Mouse (Mus musculus) midbrain, postnatal 0 days (tissue): ENCODE results near the gene Usp18. TPM values are rescaled to one million over a fixed set of nuclear protein-coding genes. Genes with fewer than 3 reads are reported as not detected.

ENCODE experiments used
- ATAC-seq: fragments of 200-750 bp; cut with Nextera tagmentation; 2 replicates; pipeline ENCODE4 v1.8.0; 2017; ENCODE audit warnings: moderate number of reproducible peaks, mild to moderate bottlenecking, moderate TSS enrichment, moderate library complexity; ENCODE audit not compliant: low FRiP score
- DNase-seq: peaks from one replicate; pipeline ENCODE4 v3.0.0-alpha.2; 2015; ENCODE audit warnings: low spot score
- H3K27ac ChIP-seq: fragments of 300-500 bp; sonication (generic); 2 replicates; pipeline ENCODE4 v1.5.1; 2014; ENCODE audit warnings: low read depth, mild to moderate bottlenecking, low read length, mixed read lengths
- H3K27me3 ChIP-seq: fragments of 300-500 bp; sonication (generic); 2 replicates; pipeline ENCODE4 v1.6.1; 2014; ENCODE audit warnings: low read length, control low read depth, mixed read lengths; ENCODE audit not compliant: insufficient read depth
- H3K36me3 ChIP-seq: fragments of 300-500 bp; sonication (generic); 2 replicates; pipeline ENCODE4 v1.6.1; 2014; ENCODE audit warnings: low read length, control low read depth, mixed read lengths; ENCODE audit not compliant: insufficient read depth
- H3K4me1 ChIP-seq: fragments of 300-500 bp; sonication (generic); 2 replicates; pipeline ENCODE4 v1.6.1; 2014; ENCODE audit warnings: mild to moderate bottlenecking, control low read depth, antibody characterized with exemption, low read length, mixed read lengths; ENCODE audit not compliant: insufficient read depth
- H3K4me2 ChIP-seq: fragments of 300-500 bp; sonication (generic); 2 replicates; pipeline ENCODE4 v1.6.1; 2014; ENCODE audit warnings: low read depth, mild to moderate bottlenecking, low read length, mixed read lengths; ENCODE audit not compliant: poor library complexity, severe bottlenecking
- H3K4me3 ChIP-seq: fragments of 300-500 bp; sonication (generic); 2 replicates; pipeline ENCODE4 v1.5.1; 2014; ENCODE audit warnings: low read depth, mild to moderate bottlenecking, low read length, moderate library complexity
- H3K9ac ChIP-seq: fragments of 300-500 bp; sonication (generic); replicated peaks from 2 replicates; pipeline ENCODE4 v1.6.1; 2014; ENCODE audit warnings: mild to moderate bottlenecking, low read length, moderate library complexity, mixed read lengths; ENCODE audit not compliant: poor library complexity, severe bottlenecking
- H3K9me3 ChIP-seq: fragments of 300-500 bp; sonication (generic); 2 replicates; pipeline ENCODE4 v1.6.1; 2016; ENCODE audit warnings: low read length, control low read depth
- CTCF ChIP-seq: IDR thresholded peaks from 2 replicates; pipeline ENCODE4 v1.5.1; 2016; ENCODE audit warnings: antibody characterized with exemption, mild to moderate bottlenecking
- WGBS: fragments of 180-500 bp; shearing (Covaris S2); extraction: QIAGEN DNeasy Blood & Tissue Kit; methylation state at CpG from one replicate; pipeline ENCODE4 v1.1.7; 2014; 5-methylcytosine and 5-hydroxymethylcytosine counted together
- polyA plus RNA-seq: library from polyadenylated mRNA; unstranded; fragments of >200 nt; fragmentation: Nextera tagmentation; extraction: Ambion mirVana; gene quantifications from 2 replicates; pipeline ENCODE4 v1.2.1, GENCODE M21; 2015
- total RNA-seq: library from RNA; depleted of rRNA; stranded (reverse); fragments of >200 nt; gene quantifications from 2 replicates; pipeline ENCODE4 v1.2.3, GENCODE M21; 2014

Usp18 gene
- total and polyA plus RNA-seq, 2 experiments from 2014 or later: 1.1 to 2.0 TPM

DNA sequence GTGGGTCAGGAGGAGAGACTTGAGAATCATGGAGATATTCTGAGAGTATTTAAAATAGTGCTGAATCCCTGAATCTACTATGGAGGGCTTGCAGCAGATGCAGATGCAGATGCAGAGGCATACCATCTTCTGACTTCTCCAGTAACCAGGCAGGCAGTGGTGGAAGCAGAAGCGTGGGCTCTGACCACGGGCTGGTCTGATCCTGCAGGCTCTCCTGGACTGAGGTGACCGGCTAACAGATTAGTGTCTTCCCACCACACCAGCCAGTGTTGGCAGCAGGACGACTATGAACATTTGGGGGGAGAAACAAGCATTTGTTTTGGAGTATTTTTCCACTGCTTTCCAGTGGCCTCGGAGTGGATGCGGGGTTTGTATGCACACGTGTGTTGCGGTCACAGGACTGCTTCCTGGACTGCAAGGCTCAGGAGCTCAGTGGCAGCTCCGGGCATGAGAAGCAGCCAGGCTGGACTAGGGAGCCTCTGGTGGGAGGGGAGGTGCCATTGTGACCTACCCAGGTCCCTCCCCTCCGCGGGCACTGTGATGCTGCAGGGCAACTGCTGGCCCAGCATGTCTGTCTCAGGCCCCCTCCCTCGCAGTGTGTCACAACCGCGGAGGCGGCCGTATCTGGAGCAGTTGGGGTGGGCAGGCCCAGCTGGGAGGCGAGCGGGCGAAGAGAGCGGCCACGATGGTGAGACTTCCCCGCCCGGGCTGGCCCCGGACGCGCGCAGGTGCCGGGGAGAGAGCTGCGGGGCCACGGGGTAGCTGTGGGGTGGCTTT lies 35.4 kb upstream of the Usp18 start, which contains the start of gene Tuba8:
Gene Tuba8 (plus strand): TSS at position 548 of the 777 bp plus-strand sequence.
- ATAC-seq (peak; percentile 80), DNase-seq (peak; percentile 18)
- H3K4me3 ChIP-seq: peak within 1 kb of the TSS; percentile 56
- no peaks in the 10 kb centered on the region for H3K36me3 ChIP-seq
- peaks cover 6% of the 10 kb centered on the region; the same call in 1 of the 2 replicates for H3K27me3 ChIP-seq
- no peak within 1 kb of the TSS for H3K27ac ChIP-seq
- no peak for TF ChIP-seq CTCF
- peak within 1 kb of the TSS; percentile 62 for H3K9ac ChIP-seq
- 3% methylated on average over 30 of the region's 30 CpGs for WGBS
- H3K4me1 ChIP-seq: no peaks in the 10 kb centered on the region; the same call in 1 of the 2 replicates
- H3K4me2 ChIP-seq: peak within 1 kb of the TSS; percentile 99
- H3K9me3 ChIP-seq: no peaks in the 10 kb centered on the region

DNA sequence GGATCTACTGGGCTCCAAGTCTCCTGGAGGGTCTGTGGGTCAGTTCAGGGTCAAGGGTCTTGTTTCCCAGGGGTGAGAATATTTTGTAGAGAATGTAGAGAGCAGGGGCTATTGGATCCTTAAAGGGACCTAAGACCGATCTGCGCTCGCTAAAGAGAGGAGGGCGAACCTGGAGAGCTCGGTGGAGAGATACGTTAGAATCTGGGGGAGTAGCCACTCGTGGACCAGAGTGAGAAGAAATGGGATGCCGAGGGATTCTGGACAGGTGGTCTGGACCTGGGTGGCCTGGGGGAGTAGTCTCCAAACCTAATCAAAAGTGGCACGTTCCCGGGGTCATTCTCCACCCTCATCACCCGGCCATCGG lies 34.8 kb upstream of the Usp18 start:
- H3K4me3 ChIP-seq: peak overlapping the region; percentile 56
- H3K9me3 ChIP-seq: no peaks in the 10 kb centered on the region
- peaks cover 6% of the 10 kb centered on the region; the same call in 1 of the 2 replicates for H3K27me3 ChIP-seq
- peak overlapping the region; percentile 99 for H3K4me2 ChIP-seq
- no peak for TF ChIP-seq CTCF
- H3K9ac ChIP-seq: peak overlapping the region; percentile 62
- 3% methylated on average over 12 of the region's 12 CpGs for WGBS
- H3K36me3 ChIP-seq: no peaks in the 10 kb centered on the region
- ATAC-seq (peak; percentile 42), DNase-seq (no peak)
- no peak overlapping the region for H3K27ac ChIP-seq
- H3K4me1 ChIP-seq: no peaks in the 10 kb centered on the region; the same call in 1 of the 2 replicates

DNA sequence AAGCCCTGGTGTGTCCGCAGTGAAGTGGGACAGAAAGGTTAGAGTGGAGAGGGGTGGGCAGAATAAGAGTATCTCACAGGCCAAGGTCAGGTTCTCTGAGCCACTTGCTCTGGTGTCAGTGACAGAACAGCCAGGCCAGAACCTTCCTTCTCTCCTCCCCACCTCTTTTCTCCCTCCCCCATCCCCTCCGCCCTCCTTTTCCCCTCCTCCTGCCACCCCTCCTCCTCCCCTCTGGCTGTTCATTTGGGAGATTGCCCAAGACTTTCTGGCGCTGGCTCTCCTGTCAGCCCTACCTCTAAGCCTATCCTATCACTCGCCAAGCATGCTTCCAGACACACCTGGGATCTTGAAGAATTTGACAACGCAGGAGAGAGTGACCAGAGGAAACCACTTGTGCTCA lies 34.0 kb upstream of the Usp18 start:
- 18% methylated on average over 5 of the region's 5 CpGs for WGBS
- Histone ChIP-seq H3K9ac (no peak overlapping the region), H3K36me3 (no peaks in the 10 kb centered on the region), H3K27ac (no peak overlapping the region), H3K4me1 (no peaks in the 10 kb centered on the region; the same call in 1 of the 2 replicates), H3K9me3 (no peaks in the 10 kb centered on the region), H3K4me2 (peak overlapping the region; percentile 99; the same call in 1 of the 2 replicates), H3K4me3 (peak overlapping the region; percentile 56; the same call in 1 of the 2 replicates), H3K27me3 (peaks cover 6% of the 10 kb centered on the region; the same call in 1 of the 2 replicates)
- no peak for TF ChIP-seq CTCF
- DNase-seq (peak; percentile 17), ATAC-seq (no peak)

DNA sequence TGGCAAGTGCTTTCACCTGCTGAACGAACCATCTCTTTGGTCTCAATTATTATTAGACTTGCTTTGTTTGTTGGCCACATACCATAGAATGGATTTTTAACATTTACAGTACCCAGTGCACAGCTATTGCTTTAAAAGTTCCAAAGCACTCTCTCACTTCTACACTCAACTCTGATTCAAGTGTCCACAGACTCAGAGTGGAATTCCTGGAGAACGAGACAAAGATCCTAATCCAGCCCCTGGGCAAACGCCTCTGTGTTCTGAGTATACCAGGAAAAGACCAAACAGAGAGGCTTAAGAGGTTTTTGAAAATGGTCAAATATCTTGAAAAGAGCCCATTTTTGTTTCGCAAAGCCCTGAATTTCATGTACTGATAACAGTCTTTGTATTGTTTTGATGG lies 32.7 kb upstream of the Usp18 start:
- Histone ChIP-seq H3K9me3 (no peaks in the 10 kb centered on the region), H3K4me2 (no peak overlapping the region), H3K27ac (no peak overlapping the region), H3K27me3 (peaks cover 6% of the 10 kb centered on the region; the same call in 1 of the 2 replicates), H3K4me1 (no peaks in the 10 kb centered on the region; the same call in 1 of the 2 replicates), H3K9ac (no peak overlapping the region), H3K36me3 (no peaks in the 10 kb centered on the region), H3K4me3 (no peak overlapping the region)
- ATAC-seq: no peak
- 81% methylated on average over 4 of the region's 4 CpGs for WGBS
- no peak for DNase-seq
- no peak for TF ChIP-seq CTCF

- no peak for ATAC-seq
- Histone ChIP-seq H3K4me3 (no peak overlapping the region), H3K9ac (no peak overlapping the region), H3K36me3 (no peaks in the 10 kb centered on the region), H3K27ac (no peak overlapping the region), H3K27me3 (peaks cover 6% of the 10 kb centered on the region; the same call in 1 of the 2 replicates), H3K4me1 (no peaks in the 10 kb centered on the region; the same call in 1 of the 2 replicates), H3K4me2 (no peak overlapping the region), H3K9me3 (no peaks in the 10 kb centered on the region)
- no peak for DNase-seq
- WGBS: 85% methylated on average over 5 of the region's 5 CpGs
- TF ChIP-seq CTCF: no peak
These were observed 31.5 kb upstream of the Usp18 start for GRCm38 (mm10) chr6:121214221-121214620.
